Mouse (Mus musculus) stomach, embryonic 14.5 days (tissue): ENCODE results near the gene Scamp4. TPM values are rescaled to one million over a fixed set of nuclear protein-coding genes. Genes with fewer than 3 reads are reported as not detected.
"Not testable (repeated sequence)": the region's sequence is repeated elsewhere in the genome, so short reads cannot be mapped to it uniquely, and the experiment has no call there.

Experiments used
- ATAC-seq: fragments of 200-750 bp; cut with Nextera tagmentation; 2 replicates; pipeline ENCODE4 v1.8.0; 2017; ENCODE audit warnings: low read depth, moderate TSS enrichment; ENCODE audit not compliant: insufficient number of reproducible peaks, insufficient read depth, low FRiP score
- H3K27ac ChIP-seq: fragments of 300-500 bp; sonication (generic); 2 replicates; pipeline ENCODE4 v1.5.1; 2014; ENCODE audit warnings: mild to moderate bottlenecking, low read length, moderate library complexity, mixed read lengths
- H3K27me3 ChIP-seq: fragments of 300-500 bp; sonication (generic); 2 replicates; pipeline ENCODE4 v1.6.1; 2014; ENCODE audit warnings: low read length, control low read depth, mixed read lengths; ENCODE audit not compliant: control insufficient read depth, insufficient read depth
- H3K36me3 ChIP-seq: fragments of 300-500 bp; sonication (generic); 2 replicates; pipeline ENCODE4 v1.6.1; 2014; ENCODE audit warnings: mild to moderate bottlenecking, control low read depth, low read length, moderate library complexity, mixed read lengths; ENCODE audit not compliant: control insufficient read depth, insufficient read depth
- H3K4me1 ChIP-seq: fragments of 300-500 bp; sonication (generic); 2 replicates; pipeline ENCODE4 v1.6.1; 2014; ENCODE audit warnings: low read length, control low read depth, mixed read lengths; ENCODE audit not compliant: control insufficient read depth, insufficient read depth
- H3K4me2 ChIP-seq: fragments of 300-500 bp; sonication (generic); replicated peaks from 2 replicates; pipeline ENCODE4 v1.6.1; 2014; ENCODE audit warnings: low read depth, low read length, control low read depth
- H3K4me3 ChIP-seq: fragments of 300-500 bp; sonication (generic); 2 replicates; pipeline ENCODE4 v1.5.1; 2014; ENCODE audit warnings: low read depth, low read length, control low read depth
- H3K9ac ChIP-seq: fragments of 300-500 bp; sonication (generic); replicated peaks from 2 replicates; pipeline ENCODE4 v1.6.1; 2014; ENCODE audit warnings: low read depth, mild to moderate bottlenecking, control low read depth, low read length, moderate library complexity, mixed read lengths
- H3K9me3 ChIP-seq: fragments of 300-500 bp; sonication (generic); 2 replicates; pipeline ENCODE4 v1.6.1; 2016; ENCODE audit warnings: low read depth, low read length, control low read depth; ENCODE audit not compliant: control insufficient read depth
- WGBS: fragments of 180-500 bp; shearing (Covaris S2); extraction: QIAGEN DNeasy Blood & Tissue Kit; methylation state at CpG from one replicate; pipeline ENCODE4 v1.1.7; 2014; 5-methylcytosine and 5-hydroxymethylcytosine counted together
- polyA plus RNA-seq: library from polyadenylated mRNA; unstranded; fragments of >200 nt; fragmentation: Nextera tagmentation; extraction: Ambion mirVana; gene quantifications from 2 replicates; pipeline ENCODE4 v1.2.1, GENCODE M21; 2014

Scamp4 gene
- polyA plus RNA-seq, 1 experiment from 2014 or later = 106 TPM

GRCm38 (mm10) chr10:80603364-80603763 lies 692 bp downstream of the Scamp4 start:
- H3K9ac ChIP-seq = peak overlapping the region; percentile 57
- no peak for ATAC-seq
- 31% methylated on average over 7 of the region's 7 CpGs for WGBS
- no peaks in the 10 kb centered on the region for H3K27me3 ChIP-seq
- H3K4me2 ChIP-seq = peak overlapping the region; percentile 96
- no peaks in the 10 kb centered on the region for H3K9me3 ChIP-seq
- H3K27ac ChIP-seq = peak overlapping the region; percentile 77
- H3K4me3 ChIP-seq = peak overlapping the region; percentile 68
- peaks cover 11% of the 10 kb centered on the region for H3K4me1 ChIP-seq
- H3K36me3 ChIP-seq = peaks cover 25% of the 10 kb centered on the region

DNA sequence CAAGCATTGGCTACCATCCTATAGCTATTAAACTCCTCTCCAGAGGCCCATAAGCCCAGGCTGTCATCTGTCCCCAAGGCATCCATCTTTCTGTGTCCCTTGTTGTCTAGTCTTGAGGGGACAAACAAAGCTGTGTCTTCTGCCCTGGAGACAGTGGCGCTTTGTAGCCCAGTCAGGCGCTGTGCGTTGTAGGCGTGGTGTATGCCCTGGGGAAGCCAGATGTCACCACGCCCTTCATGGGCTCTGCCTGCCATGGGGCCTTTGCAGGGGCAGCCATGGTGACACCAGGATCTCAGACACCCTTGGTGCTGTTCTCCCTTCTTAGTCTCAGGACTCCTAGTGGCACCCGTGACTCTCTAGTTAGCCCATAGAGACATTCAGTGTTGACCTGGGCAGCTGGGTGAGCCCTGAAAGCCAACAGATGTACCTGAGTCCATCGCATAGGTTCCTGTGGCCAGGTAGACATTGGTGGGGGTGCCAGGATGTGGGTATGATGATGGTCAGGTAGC lies 1.4 kb downstream of the Scamp4 start:
- 75% methylated on average over 7 of the region's 7 CpGs for WGBS
- Histone ChIP-seq H3K9ac (no peak overlapping the region), H3K27ac (no peak overlapping the region), H3K4me3 (peak overlapping the region; percentile 68), H3K9me3 (no peaks in the 10 kb centered on the region), H3K4me1 (peaks cover 11% of the 10 kb centered on the region), H3K27me3 (no peaks in the 10 kb centered on the region), H3K36me3 (peaks cover 32% of the 10 kb centered on the region), H3K4me2 (peak overlapping the region; percentile 96)
- ATAC-seq = no peak

DNA sequence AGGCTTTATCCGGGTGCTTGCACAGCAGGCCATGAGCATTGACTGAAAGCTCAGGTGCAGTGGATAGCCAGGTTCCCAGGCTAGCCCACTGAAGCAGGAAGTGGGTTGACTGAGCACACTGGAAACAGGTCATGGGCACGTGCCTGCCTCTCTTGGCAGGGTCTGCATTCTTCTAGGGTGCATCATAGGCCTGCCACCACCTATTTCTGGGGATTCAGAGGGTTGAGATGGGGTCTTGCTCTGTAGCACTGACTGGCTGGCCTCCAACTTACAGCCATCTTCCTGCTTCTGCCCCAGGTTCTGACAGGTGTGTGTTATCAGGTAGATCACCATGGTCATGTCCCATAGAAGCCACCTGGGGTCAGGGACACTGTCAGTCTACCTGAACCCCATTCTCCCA lies 2.3 kb downstream of the Scamp4 start:
- Histone ChIP-seq H3K9me3 (no peaks in the 10 kb centered on the region), H3K4me2 (no peak overlapping the region), H3K27me3 (no peaks in the 10 kb centered on the region), H3K27ac (no peak overlapping the region), H3K4me3 (no peak overlapping the region), H3K9ac (no peak overlapping the region), H3K36me3 (peaks cover 35% of the 10 kb centered on the region), H3K4me1 (peaks cover 11% of the 10 kb centered on the region)
- WGBS = 88% methylated on average over 2 of the region's 2 CpGs
- no peak for ATAC-seq

DNA sequence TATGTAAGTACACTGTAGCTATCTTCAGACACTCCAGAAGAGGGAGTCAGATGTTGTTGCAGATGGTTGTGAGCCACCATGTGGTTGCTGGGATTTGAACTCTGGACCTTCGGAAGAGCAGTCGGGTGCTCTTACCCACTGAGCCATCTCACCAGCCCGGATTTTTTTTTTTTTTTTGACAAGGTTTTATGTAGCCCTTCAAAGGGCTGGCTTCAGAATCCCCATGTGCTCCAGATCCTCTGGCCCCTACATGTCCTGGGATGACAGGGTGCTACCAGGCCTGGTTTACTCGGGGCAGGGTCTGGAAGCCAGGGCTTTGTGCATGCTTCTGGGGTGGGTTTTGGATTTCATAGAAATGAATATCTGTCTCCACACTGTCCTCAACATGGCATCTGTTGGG lies 3.0 kb downstream of the Scamp4 start, which contains the start of gene Gm49322:
Gene Gm49322, plus strand, starts transcription at position 301 of the 400 bp plus-strand sequence.
- not testable (repeated sequence) for H3K9ac ChIP-seq, H3K9me3 ChIP-seq, ATAC-seq, H3K27ac ChIP-seq, H3K4me2 ChIP-seq, H3K4me3 ChIP-seq, H3K27me3 ChIP-seq
- peaks cover 42% of the 10 kb centered on the region for H3K36me3 ChIP-seq
- 85% methylated on average over 4 of the region's 4 CpGs for WGBS
- H3K4me1 ChIP-seq = peaks cover 11% of the 10 kb centered on the region

DNA sequence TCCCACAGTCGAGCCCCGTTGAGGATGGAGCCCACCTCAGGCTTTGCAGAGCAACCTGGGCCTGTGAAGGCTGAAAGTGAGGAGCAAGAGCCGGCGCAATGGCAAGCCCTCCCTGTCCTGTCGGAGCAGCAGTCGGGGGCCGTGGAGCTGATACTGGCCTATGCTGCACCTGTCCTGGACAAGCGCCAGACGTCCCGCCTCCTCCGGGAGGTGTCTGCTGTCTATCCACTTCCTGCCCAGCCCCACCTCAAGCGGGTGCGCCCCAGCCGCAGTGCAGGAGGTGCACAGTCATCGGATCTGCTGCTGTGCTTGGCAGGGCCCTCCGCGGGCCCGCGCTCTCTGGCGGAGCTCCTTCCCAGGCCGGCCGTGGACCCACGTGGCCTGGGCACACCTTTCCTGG lies 3.6 kb downstream of the Scamp4 start:
- H3K36me3 ChIP-seq = peaks cover 42% of the 10 kb centered on the region
- H3K9ac ChIP-seq = no peak overlapping the region
- no peak overlapping the region for H3K27ac ChIP-seq
- 87% methylated on average over 23 of the region's 23 CpGs for WGBS
- no peak for ATAC-seq
- H3K9me3 ChIP-seq = no peaks in the 10 kb centered on the region
- H3K4me2 ChIP-seq = no peak overlapping the region
- H3K27me3 ChIP-seq = no peaks in the 10 kb centered on the region
- no peak overlapping the region for H3K4me3 ChIP-seq
- H3K4me1 ChIP-seq = peaks cover 11% of the 10 kb centered on the region

DNA sequence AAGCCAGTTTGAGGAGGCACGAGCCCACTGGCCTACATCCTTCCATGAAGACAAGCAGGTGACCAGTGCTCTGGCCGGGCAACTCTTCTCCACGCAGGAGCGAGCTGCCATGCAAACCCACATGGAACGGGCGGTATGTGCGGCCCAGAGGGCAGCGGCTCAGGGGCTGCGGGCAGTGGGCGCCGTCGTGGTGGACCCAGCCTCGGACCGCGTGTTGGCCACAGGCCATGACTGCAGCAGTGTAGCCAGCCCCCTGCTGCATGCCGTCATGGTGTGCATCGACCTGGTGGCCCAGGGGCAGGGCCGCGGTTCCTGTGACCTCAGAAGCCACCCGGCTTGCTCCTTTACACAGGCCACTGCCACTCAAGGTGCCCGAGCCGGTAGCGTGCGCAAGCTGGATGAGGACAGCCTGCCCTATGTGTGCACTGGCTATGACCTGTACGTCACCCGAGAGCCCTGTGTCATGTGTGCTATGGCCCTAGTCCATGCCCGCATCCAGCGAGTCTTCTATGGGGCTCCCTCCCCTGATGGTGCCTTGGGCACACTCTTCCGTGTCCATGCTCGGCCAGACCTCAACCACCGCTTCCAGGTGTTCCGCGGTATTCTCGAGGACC lies 4.2 kb downstream of the Scamp4 start:
- H3K27me3 ChIP-seq = no peaks in the 10 kb centered on the region
- H3K27ac ChIP-seq = no peak overlapping the region
- peaks cover 11% of the 10 kb centered on the region for H3K4me1 ChIP-seq
- H3K9me3 ChIP-seq = no peaks in the 10 kb centered on the region
- 97% methylated on average over 34 of the region's 34 CpGs for WGBS
- peaks cover 42% of the 10 kb centered on the region for H3K36me3 ChIP-seq
- no peak overlapping the region for H3K4me3 ChIP-seq
- no peak overlapping the region for H3K9ac ChIP-seq
- no peak overlapping the region for H3K4me2 ChIP-seq
- no peak for ATAC-seq

- no peak overlapping the region for H3K9ac ChIP-seq
- peaks cover 7% of the 10 kb centered on the region for H3K4me1 ChIP-seq
- WGBS = 91% methylated on average over 3 of the region's 3 CpGs
- H3K36me3 ChIP-seq = peaks cover 53% of the 10 kb centered on the region
- no peak overlapping the region for H3K27ac ChIP-seq
- H3K4me3 ChIP-seq = no peak overlapping the region
- no peaks in the 10 kb centered on the region for H3K9me3 ChIP-seq
- no peak for ATAC-seq
- no peak overlapping the region for H3K4me2 ChIP-seq
- H3K27me3 ChIP-seq = no peaks in the 10 kb centered on the region
These were observed 5.8 kb downstream of the Scamp4 start for GRCm38 (mm10) chr10:80608435-80608834.

DNA sequence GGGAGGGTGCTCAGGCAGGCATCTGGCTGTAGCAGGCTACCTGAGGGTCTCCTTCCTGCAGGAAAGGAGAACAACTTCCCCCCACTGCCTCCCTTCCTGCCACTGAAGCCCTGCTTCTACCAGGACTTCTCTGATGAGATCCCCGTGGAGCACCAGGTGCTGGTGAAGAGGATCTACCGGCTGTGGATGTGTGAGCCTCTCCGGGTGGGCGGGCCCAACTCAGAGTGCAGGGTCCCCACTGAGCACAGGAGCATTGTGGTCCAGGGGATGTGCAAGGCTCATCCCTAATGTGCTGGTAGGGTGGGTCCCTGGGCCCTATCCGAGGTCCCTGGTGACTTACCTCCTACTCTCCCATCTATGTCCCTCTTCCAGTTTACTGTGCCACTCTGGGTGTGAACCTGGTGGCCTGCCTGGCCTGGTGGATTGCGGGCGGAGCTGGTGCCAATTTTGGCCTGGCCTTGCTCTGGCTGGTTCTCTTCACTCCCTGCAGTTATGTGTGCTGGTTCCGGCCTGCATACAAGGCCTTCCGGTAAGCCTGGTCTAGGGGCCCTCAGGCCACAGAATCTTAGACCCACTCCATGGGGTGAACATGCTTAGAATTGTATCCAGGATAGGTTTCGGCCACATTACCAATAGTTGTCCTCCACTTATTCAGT lies 6.7 kb downstream of the Scamp4 start:
- H3K4me3 ChIP-seq = no peak overlapping the region
- no peak for ATAC-seq
- no peaks in the 10 kb centered on the region for H3K4me1 ChIP-seq
- no peaks in the 10 kb centered on the region for H3K27me3 ChIP-seq
- WGBS = 87% methylated on average over 10 of the region's 10 CpGs
- H3K4me2 ChIP-seq = no peak overlapping the region
- peaks cover 62% of the 10 kb centered on the region for H3K36me3 ChIP-seq
- H3K9ac ChIP-seq = no peak overlapping the region
- no peak overlapping the region for H3K27ac ChIP-seq
- H3K9me3 ChIP-seq = no peaks in the 10 kb centered on the region
